Mouse (Mus musculus) bone marrow macrophage, adult 2 months (primary cell): ENCODE measurements at regions not wholly inside any gene's neighbourhood (a gene's known extent, or its start where the extent isn't known, plus 50 kb on each side); places are given as distances from the start of the nearest gene placed in this dataset.

Experiments
- H3K27ac ChIP-seq: 2 replicates; pipeline ENCODE4 v1.5.1; 2012; ENCODE audit warnings: low read depth, low read length; ENCODE audit not compliant: insufficient read depth
- H3K4me1 ChIP-seq: 2 replicates; pipeline ENCODE4 v1.6.1; 2012; ENCODE audit warnings: low read length; ENCODE audit not compliant: control insufficient read depth, insufficient read depth
- H3K4me3 ChIP-seq: 2 replicates; pipeline ENCODE4 v1.5.1; 2012; ENCODE audit warnings: mild to moderate bottlenecking, low read length, moderate library complexity; ENCODE audit not compliant: insufficient read depth
- CTCF ChIP-seq: IDR thresholded peaks from 2 replicates; pipeline ENCODE4 v1.5.1; 2012; ENCODE audit warnings: low read depth, mild to moderate bottlenecking, low read length, moderate library complexity
- POLR2A ChIP-seq: IDR thresholded peaks from 2 replicates; pipeline ENCODE4 v1.6.1; 2012; ENCODE audit warnings: mild to moderate bottlenecking, low read depth, low read length, borderline replicate concordance

DNA sequence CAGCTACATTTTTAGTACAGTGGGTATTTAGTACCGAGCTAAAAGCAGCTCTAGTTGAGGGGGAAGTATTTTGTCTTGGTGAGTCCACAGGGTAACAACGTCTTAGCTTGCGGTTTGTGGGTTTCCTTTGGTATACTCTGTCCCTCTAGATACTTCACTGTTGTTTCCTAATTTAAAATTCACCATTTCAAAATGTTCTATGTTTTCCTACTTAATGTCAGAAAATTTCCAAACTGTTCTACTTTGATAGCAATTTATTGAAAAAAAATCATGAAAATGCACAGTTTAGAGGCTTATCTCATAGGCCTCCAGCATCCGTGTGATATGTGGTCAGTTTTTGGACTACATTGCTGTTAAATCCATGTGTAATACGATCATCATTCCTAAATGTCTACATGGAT lies 238.0 kb upstream of the Cited2 start:
- Histone ChIP-seq H3K27ac (peak overlapping the region; percentile 75), H3K4me1 (peaks cover 11% of the 10 kb centered on the region), H3K4me3 (peak overlapping the region; percentile 13)
- no peak for TF ChIP-seq CTCF

GRCm38 (mm10) chr10:17485515-17485914 lies 237.5 kb upstream of the Cited2 start:
- Histone ChIP-seq H3K4me3 (peak overlapping the region; percentile 13), H3K4me1 (peaks cover 11% of the 10 kb centered on the region), H3K27ac (peak overlapping the region; percentile 75)
- TF ChIP-seq POLR2A (no peak), CTCF (no peak)

- no peak overlapping the region for H3K4me3 ChIP-seq
- peaks cover 11% of the 10 kb centered on the region for H3K4me1 ChIP-seq
- TF ChIP-seq POLR2A (no peak), CTCF (no peak)
- no peak overlapping the region for H3K27ac ChIP-seq
Observed at GRCm38 (mm10) chr10:17486011-17486410, 237.0 kb upstream of the Cited2 start.

DNA sequence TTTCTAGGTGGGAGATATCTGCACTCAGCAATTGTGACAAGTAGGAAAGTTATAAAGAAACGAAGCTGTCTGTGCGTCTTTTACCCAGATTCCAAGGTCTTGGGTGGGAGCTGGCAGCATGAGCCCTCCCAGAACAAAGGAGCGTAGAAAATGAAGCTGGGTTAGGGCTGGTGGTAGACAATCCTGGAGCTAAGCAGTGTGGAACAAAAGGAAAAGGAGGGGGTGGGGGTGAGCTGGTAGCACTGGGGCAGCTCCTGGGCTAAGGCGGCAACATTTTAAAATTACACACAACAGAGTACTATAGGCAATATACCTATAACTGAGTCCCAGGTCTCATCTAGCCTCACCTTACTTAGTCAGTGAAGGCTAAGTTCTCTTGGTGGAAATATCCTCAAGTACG lies 235.6 kb upstream of the Cited2 start:
- Histone ChIP-seq H3K4me3 (no peak overlapping the region), H3K4me1 (peaks cover 11% of the 10 kb centered on the region), H3K27ac (no peak overlapping the region)
- no peak for TF ChIP-seq CTCF
- TF ChIP-seq POLR2A: no peak

DNA sequence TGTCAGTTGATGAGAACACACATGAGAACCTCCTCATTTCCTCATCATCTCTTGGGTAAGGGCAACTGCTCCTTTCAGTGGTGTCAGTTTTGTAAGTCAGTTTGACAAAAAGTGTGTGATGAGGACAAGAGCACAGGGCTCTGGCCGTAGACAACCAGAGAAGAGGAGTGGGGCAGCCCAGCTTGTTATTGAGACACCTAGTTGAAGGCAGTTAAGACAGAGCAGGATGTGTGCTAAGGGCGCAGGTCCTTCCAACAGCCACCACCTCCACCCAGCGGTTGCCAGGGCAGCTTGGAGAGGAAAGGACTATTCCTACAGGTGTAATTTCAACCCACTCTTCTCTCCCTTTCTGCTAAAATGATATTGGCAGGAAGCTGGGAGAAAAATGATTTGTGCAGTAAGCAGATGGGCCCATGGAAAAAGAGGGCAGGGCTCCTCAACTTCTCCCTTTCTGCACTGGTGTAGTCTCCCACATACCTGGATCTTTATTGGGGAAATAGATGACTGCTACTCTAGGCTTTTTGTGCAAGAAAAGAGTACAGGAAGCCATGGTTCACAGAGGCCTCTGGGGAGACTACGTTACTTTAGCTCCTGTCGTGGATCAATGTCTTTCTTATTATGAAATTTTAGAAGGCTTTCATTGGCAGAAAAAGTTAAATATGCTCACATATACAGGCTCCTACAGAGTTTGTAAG lies 231.3 kb upstream of the Cited2 start:
- no peak for TF ChIP-seq POLR2A
- TF ChIP-seq CTCF: no peak
- H3K4me3 ChIP-seq: no peak overlapping the region
- no peak overlapping the region for H3K27ac ChIP-seq

GRCm38 (mm10) chr10:17493137-17493536 lies 229.9 kb upstream of the Cited2 start:
- TF ChIP-seq POLR2A (no peak), CTCF (no peak)
- H3K4me1 ChIP-seq: no peaks in the 10 kb centered on the region
- no peak overlapping the region for H3K4me3 ChIP-seq
- H3K27ac ChIP-seq: no peak overlapping the region

More for the DNA sequence above, 231.3 kb upstream of the Cited2 start:
- H3K4me1 ChIP-seq: no peaks in the 10 kb centered on the region

DNA sequence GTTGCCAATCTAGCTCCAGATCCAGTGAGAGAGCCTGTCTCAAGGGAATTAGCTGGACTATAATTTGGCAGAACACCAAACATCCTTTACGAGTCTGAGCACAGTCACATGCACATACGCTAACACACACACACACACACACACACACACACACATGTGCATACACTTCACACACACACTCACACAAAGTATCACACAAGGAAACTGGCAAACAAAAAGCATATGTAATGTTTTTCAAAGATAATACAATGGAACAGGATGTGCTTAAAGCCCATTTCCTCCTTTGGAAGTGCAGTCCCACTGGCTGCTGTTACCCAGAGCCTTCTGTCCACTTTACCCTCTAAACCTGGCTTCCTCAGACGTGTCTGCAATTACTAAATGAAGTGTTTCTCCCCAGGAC lies 226.2 kb upstream of the Cited2 start:
- no peak for TF ChIP-seq POLR2A
- TF ChIP-seq CTCF: no peak
- H3K4me3 ChIP-seq: no peak overlapping the region
- H3K4me1 ChIP-seq: no peaks in the 10 kb centered on the region
- no peak overlapping the region for H3K27ac ChIP-seq

DNA sequence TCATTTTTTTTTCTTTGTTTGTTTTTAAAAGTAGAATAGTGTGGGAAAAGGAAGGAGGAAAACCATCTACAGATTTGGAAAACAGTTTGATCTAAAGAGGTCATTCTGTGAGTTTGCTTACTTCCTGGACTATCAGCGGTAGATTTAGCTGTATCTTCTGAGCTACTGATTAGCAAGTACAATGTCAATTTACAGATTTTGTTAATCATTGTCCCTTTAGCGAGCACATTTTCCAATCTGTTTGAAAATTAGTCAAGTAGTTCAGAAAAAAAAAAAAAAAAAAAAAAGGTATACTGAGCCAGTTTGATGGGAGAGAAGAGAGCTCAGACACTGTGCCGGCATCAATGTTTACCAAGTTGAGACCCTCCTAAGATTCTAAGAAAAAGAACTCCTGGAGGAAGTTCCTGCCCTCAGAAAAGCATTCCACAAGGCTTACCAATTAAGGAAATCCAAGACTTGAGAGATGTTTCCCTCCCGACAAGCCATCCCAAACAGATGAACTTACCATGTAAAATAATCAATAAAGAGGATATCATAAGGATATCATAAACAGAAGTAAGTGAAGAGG lies 212.3 kb upstream of the Cited2 start:
- TF ChIP-seq POLR2A: no peak
- no peak for TF ChIP-seq CTCF
- H3K4me1 ChIP-seq: no peaks in the 10 kb centered on the region
- no peak overlapping the region for H3K27ac ChIP-seq
- no peak overlapping the region for H3K4me3 ChIP-seq

GRCm38 (mm10) chr10:17511779-17512335 lies 211.2 kb upstream of the Cited2 start:
- Histone ChIP-seq H3K27ac (no peak overlapping the region), H3K4me3 (no peak overlapping the region), H3K4me1 (no peaks in the 10 kb centered on the region)
- TF ChIP-seq POLR2A (no peak), CTCF (no peak)

DNA sequence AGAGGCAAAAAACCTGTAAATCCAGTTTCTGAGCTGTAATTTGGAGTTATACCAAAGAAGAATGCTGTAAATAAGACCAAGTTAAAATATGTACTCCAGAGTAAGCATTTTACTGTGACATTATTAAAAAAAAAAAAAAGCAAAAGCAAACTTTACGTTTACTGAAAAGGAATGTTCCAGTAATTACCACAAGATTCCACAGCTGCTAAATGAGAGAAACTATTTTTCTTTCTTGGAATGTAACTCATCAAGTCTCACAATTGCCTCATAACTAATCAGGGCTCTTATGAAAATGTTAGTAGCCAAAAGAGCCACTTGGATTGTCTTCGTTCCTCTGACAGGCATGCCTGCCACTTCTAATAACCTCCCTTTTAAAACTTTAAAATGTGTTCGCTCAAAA lies 210.5 kb upstream of the Cited2 start:
- no peak overlapping the region for H3K27ac ChIP-seq
- no peak overlapping the region for H3K4me3 ChIP-seq
- no peaks in the 10 kb centered on the region for H3K4me1 ChIP-seq
- no peak for TF ChIP-seq CTCF
- TF ChIP-seq POLR2A: no peak
